Mouse (Mus musculus) lung, embryonic 15.5 days (tissue): ENCODE data around the gene Cfdp1. TPM values are rescaled to one million over a fixed set of nuclear protein-coding genes. Genes with fewer than 3 reads are reported as not detected.

Experiments used
- ATAC-seq: fragments of 200-750 bp; cut with Nextera tagmentation; 2 replicates; pipeline ENCODE4 v1.8.0; 2017; ENCODE audit warnings: moderate number of reproducible peaks, borderline replicate concordance; ENCODE audit not compliant: low FRiP score, low TSS enrichment; ENCODE audit errors: extremely low read depth
- H3K27ac ChIP-seq: fragments of 300-500 bp; sonication (generic); 2 replicates; pipeline ENCODE4 v1.5.1; 2015; ENCODE audit warnings: moderate library complexity, mild to moderate bottlenecking, inconsistent platforms
- H3K27me3 ChIP-seq: fragments of 300-500 bp; sonication (generic); 2 replicates; pipeline ENCODE4 v1.6.1; 2015; ENCODE audit warnings: inconsistent platforms
- H3K36me3 ChIP-seq: fragments of 300-500 bp; sonication (generic); 2 replicates; pipeline ENCODE4 v1.6.1; 2015; ENCODE audit warnings: inconsistent platforms
- H3K4me1 ChIP-seq: fragments of 300-500 bp; sonication (generic); 2 replicates; pipeline ENCODE4 v1.6.1; 2015; ENCODE audit warnings: inconsistent platforms
- H3K4me2 ChIP-seq: fragments of 300-500 bp; sonication (generic); 2 replicates; pipeline ENCODE4 v1.6.1; 2015; ENCODE audit warnings: inconsistent platforms, mild to moderate bottlenecking, moderate library complexity
- H3K4me3 ChIP-seq: fragments of 300-500 bp; sonication (generic); 2 replicates; pipeline ENCODE4 v1.5.1; 2015; ENCODE audit warnings: mild to moderate bottlenecking, inconsistent platforms
- H3K9ac ChIP-seq: fragments of 300-500 bp; sonication (generic); 2 replicates; pipeline ENCODE4 v1.6.1; 2015; ENCODE audit warnings: inconsistent platforms
- H3K9me3 ChIP-seq: fragments of 300-500 bp; sonication (generic); 2 replicates; pipeline ENCODE4 v1.6.1; 2016; ENCODE audit warnings: inconsistent platforms
- WGBS: fragments of 180-500 bp; shearing (Covaris S2); methylation state at CpG from one replicate; pipeline ENCODE4 v1.1.7; 2015; 5-methylcytosine and 5-hydroxymethylcytosine counted together
- polyA plus RNA-seq: library from polyadenylated mRNA; unstranded; fragments of >200 nt; fragmentation: Nextera tagmentation; extraction: Ambion mirVana; gene quantifications from 2 replicates; pipeline ENCODE4 v1.2.1, GENCODE M21; 2015

Cfdp1 gene
- polyA plus RNA-seq, 1 experiment from 2014 or later: 203 TPM

DNA sequence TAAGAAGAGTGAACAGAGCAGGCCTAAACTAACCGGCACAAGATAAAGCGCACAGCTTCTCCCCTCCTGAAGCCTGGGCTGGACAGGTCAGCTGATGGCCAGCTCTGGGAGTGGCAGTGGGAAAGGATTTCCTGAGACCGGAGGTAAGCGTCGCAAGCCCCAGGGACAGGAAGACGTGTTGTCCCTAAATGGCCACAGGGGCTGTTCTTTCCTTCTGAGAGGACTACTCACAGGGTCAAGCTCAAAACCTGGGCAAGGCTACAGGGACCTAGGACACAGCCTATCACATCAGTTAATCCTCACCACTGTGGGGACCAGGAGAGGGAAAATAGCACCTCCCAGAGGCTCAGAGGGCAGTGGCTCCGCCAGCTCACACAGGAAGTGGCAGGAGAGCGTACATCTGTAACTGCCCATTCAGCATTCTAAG, 118.7 kb downstream of the Cfdp1 start:
- H3K27ac ChIP-seq: peak overlapping the region; percentile 90
- no peak overlapping the region for H3K9ac ChIP-seq
- ATAC-seq: no peak
- peaks cover 83% of the 10 kb centered on the region for H3K4me1 ChIP-seq
- no peaks in the 10 kb centered on the region for H3K27me3 ChIP-seq
- H3K36me3 ChIP-seq: no peaks in the 10 kb centered on the region
- no peak overlapping the region; the same call in 1 of the 2 replicates for H3K4me3 ChIP-seq
- peak overlapping the region; percentile 12; the same call in 1 of the 2 replicates for H3K4me2 ChIP-seq
- no peaks in the 10 kb centered on the region for H3K9me3 ChIP-seq
- WGBS: 49% methylated on average over 8 of the region's 8 CpGs

DNA sequence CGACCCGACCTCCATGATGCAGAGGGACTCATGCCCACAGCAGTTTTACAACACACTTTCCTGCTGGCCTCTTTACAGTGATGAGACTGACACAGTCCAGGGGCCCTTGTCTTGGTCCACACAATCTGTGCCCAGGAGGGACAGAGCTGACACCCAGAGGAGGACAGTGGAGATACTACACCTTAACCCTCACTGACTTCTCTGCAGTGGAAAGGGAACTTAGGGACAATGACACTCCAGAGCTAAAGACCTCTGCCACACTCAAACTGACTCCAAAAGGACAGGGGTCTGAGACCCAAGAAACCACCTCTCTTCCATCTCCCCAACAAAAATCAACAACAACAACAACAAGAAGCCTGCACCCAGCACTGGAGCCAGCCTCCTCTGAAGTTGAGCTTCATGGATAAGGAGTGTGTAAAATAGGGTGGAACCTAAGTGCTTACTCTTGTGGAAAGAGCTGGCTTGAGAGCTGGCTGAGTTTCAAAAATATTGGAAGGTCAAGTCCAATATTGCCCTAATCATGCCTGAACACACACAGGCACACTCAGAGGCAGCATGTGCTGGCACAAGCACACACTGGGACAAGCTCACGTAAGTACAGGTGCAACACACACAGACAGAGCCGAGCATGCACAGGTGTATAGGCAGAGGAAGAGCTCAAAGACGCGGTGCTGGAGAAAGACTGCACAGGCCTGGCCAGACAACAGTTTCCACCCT, 119.7 kb downstream of the Cfdp1 start:
- H3K27ac ChIP-seq: peak overlapping the region; percentile 90
- peaks cover 83% of the 10 kb centered on the region for H3K4me1 ChIP-seq
- no peak overlapping the region for H3K9ac ChIP-seq
- no peaks in the 10 kb centered on the region for H3K36me3 ChIP-seq
- no peaks in the 10 kb centered on the region for H3K9me3 ChIP-seq
- H3K27me3 ChIP-seq: no peaks in the 10 kb centered on the region
- H3K4me2 ChIP-seq: peak overlapping the region; percentile 19; the same call in 1 of the 2 replicates
- H3K4me3 ChIP-seq: no peak overlapping the region; the same call in 1 of the 2 replicates
- WGBS: 35% methylated on average over 6 of the region's 6 CpGs
- ATAC-seq: no peak

DNA sequence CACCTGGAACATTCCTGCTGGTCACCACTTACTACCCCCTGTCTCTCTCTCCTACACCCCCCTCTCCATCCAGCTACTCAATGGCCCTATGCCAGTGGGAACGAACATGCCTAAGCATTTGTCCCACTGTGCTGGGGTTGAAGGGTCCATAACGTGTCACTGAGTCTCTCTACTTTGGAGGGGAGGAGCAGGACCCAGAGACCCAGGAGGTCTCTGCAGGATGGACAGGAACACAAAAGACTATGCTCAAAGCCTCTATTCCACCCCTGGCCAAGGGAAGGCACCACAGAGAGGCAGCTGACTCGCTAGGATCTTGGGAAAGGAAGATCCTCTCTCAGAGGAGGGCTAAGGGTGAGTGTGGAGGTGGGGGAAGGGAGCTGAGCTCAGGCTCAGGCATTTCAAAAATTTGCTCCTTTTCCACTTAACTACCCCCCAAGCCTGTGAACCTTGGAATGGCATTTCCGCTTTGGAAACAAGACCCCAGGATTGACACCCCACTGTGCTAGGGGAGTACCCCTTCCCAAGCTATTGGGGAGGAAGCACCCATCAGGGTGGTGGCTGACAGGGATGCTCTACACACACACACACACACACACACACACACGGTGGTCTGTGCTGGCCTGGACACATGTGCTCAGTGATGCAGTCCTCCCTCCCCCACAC, 120.4 kb downstream of the Cfdp1 start:
- ATAC-seq: 0 out of 2 replicates have a peak, but pooled peaks have one; percentile 6
- Histone ChIP-seq H3K4me2 (peak overlapping the region; percentile 19; the same call in 1 of the 2 replicates), H3K4me3 (no peak overlapping the region), H3K4me1 (peaks cover 83% of the 10 kb centered on the region), H3K27ac (peak overlapping the region; percentile 90), H3K9me3 (no peaks in the 10 kb centered on the region), H3K36me3 (no peaks in the 10 kb centered on the region), H3K9ac (no peak overlapping the region), H3K27me3 (no peaks in the 10 kb centered on the region)
- 4% methylated on average over 5 of the region's 5 CpGs for WGBS

DNA sequence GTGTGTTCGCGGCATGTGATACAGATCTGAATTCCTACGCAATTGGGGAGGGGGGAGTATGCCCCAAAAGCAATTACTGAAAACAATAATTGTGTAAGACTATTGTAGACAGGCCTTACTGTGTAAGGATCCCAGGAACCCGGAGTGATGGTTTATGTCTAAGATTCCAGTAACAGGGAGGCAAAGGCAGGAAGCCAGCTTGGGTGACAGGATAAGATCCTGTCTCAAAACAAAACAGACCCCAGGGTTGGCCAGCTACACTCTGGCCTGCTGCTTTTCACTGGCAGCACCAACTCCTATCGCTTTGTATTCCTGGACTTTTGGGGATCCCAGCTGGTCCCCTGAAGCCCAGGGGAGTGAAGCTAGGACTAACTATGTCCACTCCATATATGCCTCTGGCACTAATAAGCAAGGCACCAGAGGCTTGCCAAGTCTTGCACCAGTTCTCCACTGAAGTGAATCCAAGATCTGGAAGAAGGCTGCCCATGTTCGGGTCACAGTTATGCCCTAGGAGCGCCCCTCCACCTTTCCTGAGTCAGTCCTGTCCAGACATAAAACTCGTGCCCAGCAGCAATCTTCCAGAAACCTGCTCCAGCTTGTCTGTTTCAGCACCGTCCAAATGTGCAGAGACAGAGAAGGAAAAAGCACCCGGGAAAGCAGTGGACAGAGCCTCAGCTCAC, 121.5 kb downstream of the Cfdp1 start:
- peaks cover 91% of the 10 kb centered on the region for H3K4me1 ChIP-seq
- H3K27me3 ChIP-seq: no peaks in the 10 kb centered on the region
- peak overlapping the region; percentile 61 for H3K4me2 ChIP-seq
- H3K9ac ChIP-seq: peak overlapping the region; percentile 2; the same call in 1 of the 2 replicates
- ATAC-seq: peak; percentile 8; the same call in 1 of the 2 replicates
- peak overlapping the region; percentile 74 for H3K4me3 ChIP-seq
- H3K36me3 ChIP-seq: no peaks in the 10 kb centered on the region
- 13% methylated on average over 10 of the region's 10 CpGs for WGBS
- H3K9me3 ChIP-seq: no peaks in the 10 kb centered on the region
- peak overlapping the region; percentile 90 for H3K27ac ChIP-seq

DNA sequence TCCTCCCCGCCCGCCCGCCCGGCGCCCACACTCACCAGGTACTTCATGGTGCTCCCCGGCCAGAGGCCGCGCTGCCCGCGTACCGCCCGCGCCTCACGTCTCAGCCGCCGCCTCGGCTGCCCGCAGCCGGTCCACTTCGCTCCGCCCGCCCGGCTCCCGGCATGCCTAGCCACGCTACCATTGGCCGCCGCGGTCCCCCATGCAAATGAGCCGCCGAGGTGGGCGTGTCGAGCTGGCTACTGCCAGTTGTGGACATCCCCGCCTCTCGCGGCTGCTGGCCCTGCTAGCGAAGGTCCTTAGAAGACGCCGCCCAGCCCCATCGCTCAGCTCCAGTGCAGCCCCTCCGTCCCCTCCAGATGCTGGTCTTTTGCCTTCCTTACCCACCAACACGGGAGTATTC, 122.1 kb downstream of the Cfdp1 start:
- Histone ChIP-seq H3K9ac (peak overlapping the region; percentile 79), H3K27ac (peak overlapping the region; percentile 90), H3K36me3 (no peaks in the 10 kb centered on the region), H3K9me3 (no peaks in the 10 kb centered on the region), H3K27me3 (no peaks in the 10 kb centered on the region), H3K4me3 (peak overlapping the region; percentile 74), H3K4me1 (peaks cover 91% of the 10 kb centered on the region), H3K4me2 (peak overlapping the region; percentile 61)
- under 1% methylated on average over 39 of the region's 41 CpGs for WGBS
- peak; percentile 93 for ATAC-seq

DNA sequence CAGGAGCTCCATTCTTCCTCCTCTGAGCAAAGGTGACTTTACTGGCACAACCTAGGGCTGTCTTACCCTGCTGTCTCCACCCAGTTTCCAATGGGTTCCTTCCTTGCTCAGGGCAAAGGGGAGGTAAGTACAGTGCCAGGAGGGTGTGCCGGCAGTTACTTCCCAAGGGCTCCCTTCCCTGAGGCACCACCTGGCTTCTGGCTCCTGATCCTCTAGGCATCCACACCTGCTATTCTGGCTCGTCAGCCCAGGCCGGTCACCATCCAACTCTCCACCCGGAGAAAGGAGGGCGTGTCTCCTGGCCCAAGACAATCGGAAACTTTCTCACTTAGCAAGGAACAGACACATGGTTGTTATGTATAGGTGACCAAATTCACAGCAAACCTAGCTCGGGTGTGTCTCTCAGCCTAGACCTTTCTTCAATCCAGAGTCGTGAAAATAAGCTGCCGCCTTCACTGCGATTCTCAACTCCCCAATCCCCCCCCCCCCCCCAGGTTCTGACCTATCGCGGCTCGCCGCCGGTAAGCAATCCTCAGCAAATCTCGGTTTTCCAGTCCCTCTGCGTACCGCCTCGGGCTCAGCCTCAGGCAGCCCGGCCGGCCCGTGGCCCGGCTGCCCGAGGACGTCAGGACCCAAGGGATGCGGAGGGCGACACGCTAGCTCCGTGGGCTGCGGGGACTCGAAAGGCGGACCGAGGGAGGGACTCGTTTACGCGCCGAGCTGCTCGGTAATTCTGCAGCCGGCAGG, 122.7 kb downstream of the Cfdp1 start:
- H3K4me3 ChIP-seq: peak overlapping the region; percentile 74
- H3K36me3 ChIP-seq: no peaks in the 10 kb centered on the region
- WGBS: under 1% methylated on average over 36 of the region's 39 CpGs
- peak; percentile 15; the same call in 1 of the 2 replicates for ATAC-seq
- H3K9ac ChIP-seq: peak overlapping the region; percentile 79
- no peaks in the 10 kb centered on the region for H3K27me3 ChIP-seq
- H3K9me3 ChIP-seq: no peaks in the 10 kb centered on the region
- H3K4me1 ChIP-seq: peaks cover 91% of the 10 kb centered on the region
- H3K27ac ChIP-seq: peak overlapping the region; percentile 90
- peak overlapping the region; percentile 61 for H3K4me2 ChIP-seq

DNA sequence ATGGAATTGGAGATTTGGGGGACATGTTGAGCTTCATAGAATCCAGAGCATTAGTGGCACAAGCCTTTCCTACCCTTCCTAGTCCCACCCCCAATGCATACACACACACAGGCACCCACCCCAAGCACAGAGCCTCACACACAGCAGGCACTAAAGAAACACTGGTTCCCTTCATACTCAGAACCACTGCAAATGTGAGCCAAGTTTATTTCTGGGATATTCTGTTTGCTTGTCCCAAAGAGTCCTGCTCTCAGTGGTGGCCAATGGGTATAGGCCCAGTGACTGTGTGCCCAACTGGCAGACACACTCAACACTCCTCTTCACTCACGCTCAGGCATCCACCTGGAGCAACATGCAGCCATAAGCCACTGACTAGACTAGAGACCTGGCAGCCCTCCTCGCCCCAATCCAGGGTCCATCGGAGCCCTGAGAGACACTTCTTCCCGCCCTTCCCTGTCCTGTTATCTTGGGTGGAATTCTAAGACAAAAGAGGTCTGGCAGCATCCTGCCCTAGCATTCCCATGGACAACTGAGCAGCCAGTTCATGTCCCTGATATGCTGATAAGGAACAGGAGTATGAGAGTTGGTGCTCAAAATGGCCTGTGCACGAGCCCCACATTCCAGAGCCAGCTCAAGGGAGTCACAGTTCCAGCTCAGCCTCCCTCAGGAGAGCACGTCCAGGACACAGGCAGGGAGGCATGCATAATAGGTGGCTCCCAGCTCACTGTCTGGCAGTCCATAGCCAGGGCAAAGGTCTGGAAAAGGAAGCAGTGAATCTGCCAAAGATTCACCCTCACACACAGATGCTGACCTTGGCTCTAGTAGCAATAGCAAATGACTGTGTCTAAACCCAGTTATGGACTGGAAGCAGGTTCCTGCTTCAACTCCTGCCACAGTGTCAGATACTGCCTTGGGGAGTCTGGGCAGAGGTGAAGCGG, 124.6 kb downstream of the Cfdp1 start:
- 46% methylated on average over 7 of the region's 7 CpGs for WGBS
- Histone ChIP-seq H3K9ac (no peak overlapping the region), H3K4me1 (peaks cover 86% of the 10 kb centered on the region), H3K27ac (peak overlapping the region; percentile 38), H3K27me3 (no peaks in the 10 kb centered on the region), H3K4me2 (peak overlapping the region; percentile 61), H3K9me3 (no peaks in the 10 kb centered on the region), H3K4me3 (no peak overlapping the region), H3K36me3 (no peaks in the 10 kb centered on the region)
- ATAC-seq: no peak

DNA sequence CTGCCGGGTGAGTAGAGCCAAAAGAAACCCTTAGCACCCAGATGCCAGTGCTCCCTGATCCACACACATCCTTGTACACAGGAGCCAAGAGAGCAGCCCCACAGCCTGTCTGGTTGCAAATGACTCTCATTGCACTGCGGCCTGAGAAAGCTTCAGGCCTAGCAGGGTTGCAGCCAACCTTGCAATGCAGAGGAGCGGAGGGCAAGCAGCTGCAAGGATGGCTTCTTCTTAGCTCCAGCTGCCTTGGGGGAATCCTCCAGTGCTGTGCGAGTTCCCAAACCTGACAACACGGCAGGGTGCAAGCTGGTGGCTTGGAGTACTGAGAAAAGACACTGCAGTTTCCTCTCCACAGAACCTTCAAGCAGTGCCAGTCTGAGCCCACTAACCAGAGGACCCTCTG, 125.6 kb downstream of the Cfdp1 start:
- no peaks in the 10 kb centered on the region for H3K36me3 ChIP-seq
- ATAC-seq: no peak
- no peaks in the 10 kb centered on the region for H3K9me3 ChIP-seq
- H3K27me3 ChIP-seq: no peaks in the 10 kb centered on the region
- WGBS: 73% methylated on average over 5 of the region's 5 CpGs
- no peak overlapping the region for H3K4me2 ChIP-seq
- peaks cover 77% of the 10 kb centered on the region for H3K4me1 ChIP-seq
- no peak overlapping the region for H3K9ac ChIP-seq
- H3K4me3 ChIP-seq: no peak overlapping the region
- H3K27ac ChIP-seq: no peak overlapping the region

DNA sequence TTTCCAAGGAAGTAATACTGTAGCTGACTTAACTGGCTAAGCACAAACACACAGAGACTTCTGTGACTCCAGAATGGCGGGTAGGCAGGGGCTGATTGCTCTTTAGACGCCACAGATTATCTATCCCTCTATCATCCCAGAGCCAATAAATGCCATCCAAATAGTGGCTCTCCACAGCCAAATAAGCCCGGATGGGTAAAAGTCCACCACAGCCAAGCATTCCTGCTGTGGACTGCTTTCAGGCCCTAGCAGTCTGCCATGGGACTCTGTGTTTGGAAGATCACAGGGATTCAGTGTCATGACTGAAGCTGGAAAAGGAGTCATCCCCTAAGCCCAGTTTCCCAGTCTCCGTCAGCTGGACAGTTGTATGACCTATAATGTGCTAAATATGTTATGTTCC, 126.5 kb downstream of the Cfdp1 start:
- WGBS: 75% methylated on average over 4 of the region's 4 CpGs
- Histone ChIP-seq H3K4me1 (peaks cover 67% of the 10 kb centered on the region), H3K9ac (no peak overlapping the region), H3K27ac (no peak overlapping the region), H3K4me3 (no peak overlapping the region), H3K9me3 (no peaks in the 10 kb centered on the region), H3K36me3 (no peaks in the 10 kb centered on the region), H3K27me3 (no peaks in the 10 kb centered on the region), H3K4me2 (no peak overlapping the region)
- no peak for ATAC-seq

DNA sequence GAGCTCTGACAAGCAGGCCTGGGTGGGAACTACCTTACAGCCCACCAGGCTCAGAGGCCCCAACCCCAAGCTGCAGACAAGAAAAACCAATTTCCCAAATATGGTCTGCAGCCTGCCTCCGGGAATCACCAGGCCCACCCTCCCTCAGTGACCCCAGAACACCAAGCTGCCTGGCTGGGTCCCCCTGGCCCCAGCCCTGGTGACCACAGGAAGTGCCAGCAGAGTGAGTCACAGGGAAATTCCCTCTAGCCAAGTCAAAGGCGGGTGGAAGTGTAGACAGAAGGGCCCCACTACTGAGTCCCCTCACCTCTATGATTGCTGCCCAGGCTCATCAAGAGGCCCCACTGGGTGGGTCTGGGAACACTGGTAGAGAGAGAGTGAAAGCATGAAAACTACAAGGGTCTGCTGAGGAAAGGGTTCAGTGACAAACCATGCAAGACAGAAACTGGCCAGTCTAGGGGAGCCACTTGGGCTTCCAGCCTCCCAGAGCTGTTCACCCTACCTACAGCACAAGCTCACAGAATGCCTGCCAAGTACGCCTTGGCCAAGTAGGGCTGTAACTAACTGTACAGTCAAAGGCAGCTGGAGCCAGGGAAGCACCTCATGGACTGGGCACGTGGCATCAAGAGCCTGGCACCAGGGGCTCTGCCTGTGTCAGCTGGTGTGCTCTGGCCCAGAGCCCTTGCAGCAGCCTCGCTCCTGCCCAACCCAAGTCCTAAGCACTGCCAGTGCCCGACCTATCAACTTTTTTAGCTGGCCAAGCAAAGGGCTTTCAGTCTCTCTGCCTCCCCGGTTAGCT, 127.8 kb downstream of the Cfdp1 start:
- no peaks in the 10 kb centered on the region for H3K27me3 ChIP-seq
- no peaks in the 10 kb centered on the region for H3K36me3 ChIP-seq
- H3K4me1 ChIP-seq: peaks cover 61% of the 10 kb centered on the region
- WGBS: 44% methylated on average over 7 of the region's 7 CpGs
- peak; percentile 55 for ATAC-seq
- no peak overlapping the region for H3K9ac ChIP-seq
- H3K9me3 ChIP-seq: no peaks in the 10 kb centered on the region
- H3K4me3 ChIP-seq: no peak overlapping the region
- peak overlapping the region; percentile 70 for H3K27ac ChIP-seq
- peak overlapping the region; percentile 19; the same call in 1 of the 2 replicates for H3K4me2 ChIP-seq
